Mouse (Mus musculus): Measurements from ENCODE around the gene Neurod2. TPM values are rescaled to one million over a fixed set of nuclear protein-coding genes. Genes with fewer than 3 reads are reported as not detected.

The Neurod2 gene
- total and polyA plus RNA-seq, 3 experiments, result not detected

- DNase-seq, result no peak
- H3K4me1 ChIP-seq (ENCODE audit: control insufficient read depth, insufficient read depth, low read length), result peaks cover 14% of the 10 kb centered on the region
- no peaks in the 10 kb centered on the region for H3K79me2 ChIP-seq (replicated peaks; ENCODE audit: control insufficient read depth, insufficient read depth, low read length)
- no peaks in the 10 kb centered on the region for H3K36me3 ChIP-seq (ENCODE audit: control insufficient read depth, insufficient read depth, low read length)
- peak overlapping the region; percentile 88 for H3K27ac ChIP-seq
- WGBS, result 9% methylated on average over 13 of the region's 13 CpGs
- H3K4me3 ChIP-seq, result peak overlapping the region; percentile 91
- peak overlapping the region; percentile 70 for H3K9ac ChIP-seq (ENCODE audit: low read depth, low read length)
- no peaks in the 10 kb centered on the region for H3K27me3 ChIP-seq (ENCODE audit: control insufficient read depth, insufficient read depth, low read length)
- intact Hi-C loops (cut with DNase I), result loop anchor here (5.0 kb wide), 1 partner anchor 100 kb away; no protein-coding TSS in a partner anchor
- TF ChIP-seq CTCF (IDR thresholded peaks at IDR 0.05) (no peak), EP300 (IDR thresholded peaks at IDR 0.05; ENCODE audit: insufficient read depth, low read depth, low read length) (no peak), POLR2A (IDR thresholded peaks at IDR 0.05; ENCODE audit: insufficient read depth, low read depth, low read length) (no peak)
Observed at GRCm38 (mm10) chr11:98357396-98358160, 28.1 kb upstream of the Neurod2 start.

GRCm38 (mm10) chr11:98356625-98357394, 27.4 kb upstream of the Neurod2 start:
- Histone ChIP-seq H3K27me3 (ENCODE audit: control insufficient read depth, insufficient read depth, low read length) (no peaks in the 10 kb centered on the region), H3K27ac (peak overlapping the region; percentile 88), H3K4me1 (ENCODE audit: control insufficient read depth, insufficient read depth, low read length) (peaks cover 14% of the 10 kb centered on the region), H3K4me3 (no peak overlapping the region), H3K36me3 (ENCODE audit: control insufficient read depth, insufficient read depth, low read length) (no peaks in the 10 kb centered on the region), H3K79me2 (replicated peaks; ENCODE audit: control insufficient read depth, insufficient read depth, low read length) (no peaks in the 10 kb centered on the region), H3K9ac (ENCODE audit: low read depth, low read length) (no peak overlapping the region)
- 51% methylated on average over 7 of the region's 7 CpGs for WGBS
- intact Hi-C loops (cut with DNase I), result loop anchor here (5.0 kb wide), 1 partner anchor 100 kb away; no protein-coding TSS in a partner anchor
- DNase-seq, result no peak
- no peak for TF ChIP-seq CTCF (IDR thresholded peaks at IDR 0.05)
- no peak for TF ChIP-seq POLR2A (IDR thresholded peaks at IDR 0.05; ENCODE audit: insufficient read depth, low read depth, low read length)
- TF ChIP-seq EP300 (IDR thresholded peaks at IDR 0.05; ENCODE audit: insufficient read depth, low read depth, low read length), result no peak

- TF ChIP-seq EP300 (IDR thresholded peaks at IDR 0.05; ENCODE audit: insufficient read depth, low read depth, low read length), result no peak
- TF ChIP-seq CTCF (IDR thresholded peaks at IDR 0.05), result peak; percentile 93
- peaks cover 14% of the 10 kb centered on the region for H3K4me1 ChIP-seq (ENCODE audit: control insufficient read depth, insufficient read depth, low read length)
- H3K36me3 ChIP-seq (ENCODE audit: control insufficient read depth, insufficient read depth, low read length), result no peaks in the 10 kb centered on the region
- no peaks in the 10 kb centered on the region for H3K79me2 ChIP-seq (replicated peaks; ENCODE audit: control insufficient read depth, insufficient read depth, low read length)
- WGBS, result 10% methylated on average over 6 of the region's 6 CpGs
- no peak overlapping the region for H3K4me3 ChIP-seq
- H3K9ac ChIP-seq (ENCODE audit: low read depth, low read length), result no peak overlapping the region
- intact Hi-C loops (cut with DNase I), result loop anchor here (5.0 kb wide), 1 partner anchor 101 kb away; no protein-coding TSS in a partner anchor
- no peaks in the 10 kb centered on the region for H3K27me3 ChIP-seq (ENCODE audit: control insufficient read depth, insufficient read depth, low read length)
- H3K27ac ChIP-seq, result no peak overlapping the region
- peak in 1 of 2 experiments; percentile 40 for DNase-seq
Observed at GRCm38 (mm10) chr11:98355732-98356299, 26.4 kb upstream of the Neurod2 start.

DNA sequence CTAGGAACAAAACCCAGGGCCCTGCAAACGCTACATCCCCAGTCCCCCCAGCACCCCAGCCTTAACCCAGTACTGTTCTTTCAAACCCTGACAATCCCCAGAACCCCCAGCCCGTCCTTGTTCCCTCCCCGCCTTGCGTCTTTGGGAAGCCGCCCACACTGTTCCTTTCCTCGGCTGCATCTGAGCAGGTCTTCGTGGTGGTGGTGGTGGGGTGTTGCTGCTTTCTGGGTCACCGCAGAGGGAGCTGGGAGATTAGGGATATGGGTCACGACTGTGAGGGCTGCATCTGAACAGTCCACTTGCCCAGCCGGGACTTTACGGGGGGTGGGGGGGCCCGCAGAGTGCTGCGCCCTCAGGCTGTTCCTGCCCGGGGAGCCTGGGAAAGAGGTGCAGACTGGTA, 25.0 kb upstream of the Neurod2 start:
- no peaks in the 10 kb centered on the region for H3K79me2 ChIP-seq (replicated peaks; ENCODE audit: control insufficient read depth, insufficient read depth, low read length)
- H3K27ac ChIP-seq, result no peak overlapping the region
- peaks cover 9% of the 10 kb centered on the region for H3K4me1 ChIP-seq (ENCODE audit: control insufficient read depth, insufficient read depth, low read length)
- TF ChIP-seq EP300 (IDR thresholded peaks at IDR 0.05; ENCODE audit: insufficient read depth, low read depth, low read length), result no peak
- intact Hi-C loops (cut with DNase I), result no loop called here
- no peak overlapping the region for H3K4me3 ChIP-seq
- WGBS, result 76% methylated on average over 14 of the region's 14 CpGs
- H3K36me3 ChIP-seq (ENCODE audit: control insufficient read depth, insufficient read depth, low read length), result no peaks in the 10 kb centered on the region
- H3K27me3 ChIP-seq (ENCODE audit: control insufficient read depth, insufficient read depth, low read length), result no peaks in the 10 kb centered on the region
- H3K9ac ChIP-seq (ENCODE audit: low read depth, low read length), result no peak overlapping the region
- no peak for DNase-seq

- no peak for TF ChIP-seq POLR2A (IDR thresholded peaks at IDR 0.05; ENCODE audit: insufficient read depth, low read depth, low read length)
- no peak for TF ChIP-seq EP300 (IDR thresholded peaks at IDR 0.05; ENCODE audit: insufficient read depth, low read depth, low read length)
- no peak for TF ChIP-seq CTCF (IDR thresholded peaks at IDR 0.05)
- WGBS, result 54% methylated on average over 8 of the region's 8 CpGs
- H3K27ac ChIP-seq, result no peak overlapping the region
- H3K36me3 ChIP-seq (ENCODE audit: control insufficient read depth, insufficient read depth, low read length), result no peaks in the 10 kb centered on the region
- H3K4me3 ChIP-seq, result no peak overlapping the region
- no peak overlapping the region for H3K9ac ChIP-seq (ENCODE audit: low read depth, low read length)
- intact Hi-C loops (cut with DNase I), result no loop called here
- peaks cover 4% of the 10 kb centered on the region for H3K4me1 ChIP-seq (ENCODE audit: control insufficient read depth, insufficient read depth, low read length)
- H3K79me2 ChIP-seq (replicated peaks; ENCODE audit: control insufficient read depth, insufficient read depth, low read length), result no peaks in the 10 kb centered on the region
- peaks cover 3% of the 10 kb centered on the region for H3K27me3 ChIP-seq (ENCODE audit: control insufficient read depth, insufficient read depth, low read length)
- no peak for DNase-seq
Observed at GRCm38 (mm10) chr11:98353651-98354211, 24.3 kb upstream of the Neurod2 start.

Measured in heart, adult 2 months (tissue).